Mouse (Mus musculus) neutrophil, adult 59 days (primary cell): ENCODE measurements around the gene Irs4. TPM values are rescaled to one million over a fixed set of nuclear protein-coding genes. Genes with fewer than 3 reads are reported as not detected.

ENCODE experiments used
- total RNA-seq, 2 experiments: library from RNA; stranded (reverse); gene quantifications; 1 replicate in 1 of 2; 2 replicates in 1 of 2; pipeline ENCODE4 v1.2.4; 2023

The Irs4 gene
- total RNA-seq: not detected

DNA sequence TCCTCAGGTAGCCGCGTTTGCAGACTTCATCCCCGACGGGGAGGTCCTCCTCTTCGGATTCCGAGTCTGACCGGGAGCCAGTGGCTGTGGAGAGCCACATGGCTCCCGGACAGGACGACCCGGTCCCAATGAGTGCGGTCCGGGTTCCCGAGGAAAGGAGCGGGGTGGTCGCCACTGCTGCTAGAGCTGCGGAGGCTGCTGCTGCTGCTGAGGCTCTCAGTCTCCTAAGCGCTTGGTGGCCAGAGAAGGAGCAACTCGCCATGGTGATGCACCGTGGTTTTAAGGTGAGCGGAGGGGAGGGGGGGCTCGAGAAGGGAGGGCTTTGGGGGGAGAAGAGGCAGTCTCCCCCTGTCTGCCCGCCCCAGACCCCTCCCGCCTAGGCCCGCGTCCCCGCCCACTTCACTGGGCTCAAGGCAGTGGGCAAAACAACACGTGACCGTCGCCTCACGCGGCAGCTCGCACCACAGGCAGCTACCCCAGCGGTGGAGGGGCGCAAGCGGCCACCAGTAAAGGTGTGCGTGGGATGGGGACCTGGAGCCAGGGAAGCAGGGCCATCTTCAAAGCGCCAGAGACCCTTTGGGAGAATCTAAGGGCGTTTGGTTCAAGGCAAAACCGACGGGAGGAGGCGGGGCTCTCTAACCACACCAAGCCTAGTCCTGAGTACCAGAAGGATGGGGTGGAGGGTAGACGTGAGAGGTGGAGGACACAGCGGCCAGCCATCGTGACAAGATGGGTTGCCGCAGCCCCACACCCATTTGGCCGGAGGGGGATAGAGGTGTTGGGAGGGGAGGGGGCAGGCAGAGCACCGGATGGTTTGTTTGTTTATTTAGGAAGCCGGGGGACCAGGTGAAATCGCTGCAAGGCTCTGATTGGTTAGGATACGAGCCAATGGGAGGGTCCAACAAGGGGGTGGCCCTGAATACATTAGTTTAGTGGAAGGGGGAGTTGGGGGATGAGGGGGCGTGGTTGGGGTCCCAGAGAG is at the start of gene Irs4:
Gene Irs4 (minus strand): TSS at position 327 of the 982 bp plus-strand sequence.

Other genes starting within 250 kb of the Irs4 start
- gene Col4a5, start 249.9 kb downstream of the Irs4 start, total RNA-seq: under 1 TPM in 1 of 2 experiments, not detected in 1; 0.18 TPM
- not detected for gene Gm15294, start 150.0 kb upstream of the Irs4 start, total RNA-seq